Mouse (Mus musculus) neural tube, embryonic 13.5 days (tissue): ENCODE data around the gene Tomm20. TPM values are rescaled to one million over a fixed set of nuclear protein-coding genes. Genes with fewer than 3 reads are reported as not detected.

Source experiments
- ATAC-seq: fragments of 200-750 bp; cut with Nextera tagmentation; 2 replicates; pipeline ENCODE4 v1.8.0; 2017; ENCODE audit warnings: low read depth, mild to moderate bottlenecking, moderate TSS enrichment, moderate library complexity
- H3K27ac ChIP-seq: fragments of 300-500 bp; sonication (generic); replicated peaks from 2 replicates; pipeline ENCODE4 v1.5.1; 2015; ENCODE audit warnings: moderate library complexity, mild to moderate bottlenecking, inconsistent platforms
- H3K27me3 ChIP-seq: fragments of 300-500 bp; sonication (generic); 2 replicates; pipeline ENCODE4 v1.6.1; 2015; ENCODE audit warnings: mild to moderate bottlenecking, inconsistent platforms
- H3K36me3 ChIP-seq: fragments of 300-500 bp; sonication (generic); 2 replicates; pipeline ENCODE4 v1.6.1; 2015; ENCODE audit warnings: mild to moderate bottlenecking, inconsistent platforms
- H3K4me1 ChIP-seq: fragments of 300-500 bp; sonication (generic); replicated peaks from 2 replicates; pipeline ENCODE4 v1.6.1; 2015; ENCODE audit warnings: inconsistent platforms
- H3K4me2 ChIP-seq: fragments of 300-500 bp; sonication (generic); 2 replicates; pipeline ENCODE4 v1.6.1; 2015; ENCODE audit warnings: inconsistent platforms, mild to moderate bottlenecking, moderate library complexity
- H3K4me3 ChIP-seq: fragments of 300-500 bp; sonication (generic); 2 replicates; pipeline ENCODE4 v1.5.1; 2015; ENCODE audit warnings: mild to moderate bottlenecking, inconsistent platforms
- H3K9ac ChIP-seq: fragments of 300-500 bp; sonication (generic); 2 replicates; pipeline ENCODE4 v1.6.1; 2015; ENCODE audit warnings: moderate library complexity, mild to moderate bottlenecking, inconsistent platforms
- H3K9me3 ChIP-seq: fragments of 300-500 bp; sonication (generic); 2 replicates; pipeline ENCODE4 v1.6.1; 2016; ENCODE audit warnings: inconsistent platforms
- WGBS: fragments of 180-500 bp; shearing (Covaris S2); methylation state at CpG from one replicate; pipeline ENCODE4 v1.1.7; 2015; 5-methylcytosine and 5-hydroxymethylcytosine counted together
- polyA plus RNA-seq: library from polyadenylated mRNA; unstranded; fragments of >200 nt; fragmentation: Nextera tagmentation; extraction: Ambion mirVana; gene quantifications from 2 replicates; pipeline ENCODE4 v1.2.1, GENCODE M21; 2015

Tomm20 gene
- polyA plus RNA-seq, 1 experiment from 2014 or later, result 211 TPM

DNA sequence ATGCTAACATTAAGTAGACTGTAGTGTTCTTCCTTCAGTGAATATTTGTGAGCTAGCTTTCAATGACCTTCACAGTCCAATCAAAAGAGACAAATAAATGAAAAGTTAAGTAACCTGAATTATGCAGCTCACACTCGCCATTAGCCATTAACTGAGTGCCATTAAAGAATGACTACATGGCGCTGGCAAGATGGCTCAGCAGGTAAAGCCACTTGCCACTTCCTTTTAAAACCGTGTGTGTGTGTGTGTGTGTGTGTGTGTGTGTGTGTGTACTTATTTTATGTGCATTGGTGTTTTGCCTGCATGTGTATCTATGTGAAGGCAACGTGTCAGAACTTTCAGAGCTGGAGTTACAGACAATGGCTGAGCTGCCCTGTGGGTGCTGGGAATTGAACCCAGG is 28.9 kb upstream of the Tomm20 start:
- WGBS, result 79% methylated on average over 4 of the region's 4 CpGs
- no peak overlapping the region for H3K27ac ChIP-seq
- H3K27me3 ChIP-seq, result peaks cover 25% of the 10 kb centered on the region
- ATAC-seq, result no peak
- no peaks in the 10 kb centered on the region for H3K36me3 ChIP-seq
- H3K4me3 ChIP-seq, result no peak overlapping the region
- no peak overlapping the region for H3K9ac ChIP-seq
- no peaks in the 10 kb centered on the region for H3K9me3 ChIP-seq
- peaks cover 10% of the 10 kb centered on the region for H3K4me1 ChIP-seq
- no peak overlapping the region for H3K4me2 ChIP-seq

DNA sequence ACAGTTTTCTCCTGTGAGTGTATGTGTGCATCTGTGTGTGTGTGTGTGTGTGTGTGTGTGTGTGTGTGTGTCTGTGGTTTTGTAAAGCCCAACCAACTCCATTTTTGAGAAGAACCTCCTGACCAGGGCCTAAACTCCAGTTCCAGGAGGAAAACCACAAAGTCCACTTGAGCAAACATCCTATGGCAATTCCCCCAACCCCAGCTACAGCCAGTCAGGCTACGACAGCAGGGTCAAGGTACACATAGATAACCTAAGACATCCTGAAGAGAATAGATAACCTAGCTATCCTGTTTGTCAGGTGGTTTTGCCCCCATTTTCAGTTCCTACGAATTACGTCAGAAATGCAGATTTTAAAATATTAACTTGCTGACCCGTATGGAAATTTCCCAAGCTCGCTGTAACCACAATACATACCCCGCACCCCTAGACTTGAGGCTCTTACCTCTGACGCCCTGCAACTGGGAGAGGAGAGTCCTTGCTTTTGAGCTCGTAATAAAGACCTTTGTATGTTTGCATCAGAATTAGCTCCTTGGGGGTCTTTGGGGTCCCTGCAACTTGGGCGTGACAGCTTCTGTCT is 28.1 kb upstream of the Tomm20 start:
- WGBS, result 78% methylated on average over 9 of the region's 9 CpGs
- no peak overlapping the region for H3K4me3 ChIP-seq
- H3K27me3 ChIP-seq, result peaks cover 18% of the 10 kb centered on the region
- peaks cover 14% of the 10 kb centered on the region for H3K4me1 ChIP-seq
- H3K4me2 ChIP-seq, result no peak overlapping the region
- no peaks in the 10 kb centered on the region for H3K9me3 ChIP-seq
- H3K9ac ChIP-seq, result no peak overlapping the region
- peaks cover 6% of the 10 kb centered on the region; the same call in 1 of the 2 replicates for H3K36me3 ChIP-seq
- no peak overlapping the region for H3K27ac ChIP-seq
- ATAC-seq, result no peak

DNA sequence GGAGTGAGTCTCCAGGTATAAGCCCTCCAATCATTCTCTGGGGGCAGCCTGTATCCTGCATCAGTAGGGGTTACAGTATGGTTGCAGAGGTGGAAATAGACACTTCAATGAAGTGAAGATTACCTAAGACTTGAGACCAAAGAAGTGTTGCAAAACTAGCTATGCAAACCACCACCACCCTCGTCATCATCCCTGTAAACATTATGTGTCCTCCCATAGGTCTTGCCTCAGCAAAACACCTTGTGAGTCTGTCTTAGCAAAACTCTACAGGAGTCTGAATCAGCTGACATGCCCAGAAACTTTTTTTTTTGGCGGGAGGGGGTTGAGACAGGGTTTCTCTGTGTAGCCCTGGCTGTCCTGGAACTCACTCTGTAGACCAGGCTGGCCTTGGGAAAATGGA is 27.0 kb upstream of the Tomm20 start:
- Histone ChIP-seq H3K4me1 (peaks cover 14% of the 10 kb centered on the region), H3K4me3 (no peak overlapping the region), H3K27ac (no peak overlapping the region), H3K9me3 (no peaks in the 10 kb centered on the region), H3K27me3 (peaks cover 10% of the 10 kb centered on the region), H3K36me3 (peaks cover 17% of the 10 kb centered on the region), H3K4me2 (no peak overlapping the region), H3K9ac (no peak overlapping the region)
- WGBS, result 75% methylated on average over 2 of the region's 2 CpGs
- no peak for ATAC-seq

DNA sequence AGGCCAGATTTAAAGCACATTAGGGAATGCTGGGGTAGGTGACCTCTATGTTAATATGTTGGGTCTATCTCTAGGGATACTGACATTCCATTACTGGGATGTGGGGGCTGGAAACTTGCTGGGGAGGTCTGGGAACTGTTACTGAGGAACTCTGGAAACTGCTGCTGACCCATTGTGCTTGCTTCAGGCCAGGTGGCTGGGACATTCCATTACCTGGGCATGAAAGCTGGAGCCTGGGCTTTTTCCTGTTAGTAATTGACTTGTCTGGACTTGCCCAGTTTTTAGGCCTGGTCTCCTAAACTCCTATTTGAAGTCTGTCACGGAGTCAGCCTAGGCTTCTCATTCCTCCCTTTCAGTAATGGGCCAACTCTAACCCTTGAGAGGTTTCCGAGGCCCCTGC is 26.5 kb upstream of the Tomm20 start:
- ATAC-seq, result no peak
- Histone ChIP-seq H3K36me3 (peaks cover 21% of the 10 kb centered on the region), H3K9ac (no peak overlapping the region), H3K4me3 (no peak overlapping the region), H3K27me3 (peaks cover 7% of the 10 kb centered on the region), H3K27ac (no peak overlapping the region), H3K4me2 (no peak overlapping the region), H3K4me1 (peaks cover 14% of the 10 kb centered on the region), H3K9me3 (no peaks in the 10 kb centered on the region)
- 87% methylated on average over 2 of the region's 2 CpGs for WGBS

DNA sequence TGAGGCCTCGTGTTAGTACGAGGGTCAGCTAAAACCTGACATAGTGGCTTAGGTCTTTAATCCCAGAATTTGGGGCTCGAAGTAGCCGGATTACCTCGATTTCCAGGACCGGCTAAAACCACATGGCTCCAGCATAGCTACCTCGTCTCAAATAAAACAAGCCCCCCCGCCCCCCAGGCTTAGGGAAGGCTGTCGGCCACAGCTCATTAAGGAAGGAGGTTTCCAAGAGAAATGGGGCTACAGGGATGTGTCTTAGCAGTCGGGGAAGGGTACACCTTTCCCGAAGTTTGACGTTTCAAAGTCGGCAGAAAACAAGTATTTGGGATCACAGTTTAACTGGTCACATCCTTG is 25.6 kb upstream of the Tomm20 start:
- 0 out of 2 replicates have a peak, but pooled peaks cover under 1% of the 10 kb centered on the region for H3K27me3 ChIP-seq
- WGBS, result 13% methylated on average over 13 of the region's 13 CpGs
- H3K4me3 ChIP-seq, result peak overlapping the region; percentile 94
- H3K27ac ChIP-seq, result peak overlapping the region; percentile 91
- peak overlapping the region; percentile 89 for H3K9ac ChIP-seq
- peaks cover 14% of the 10 kb centered on the region for H3K4me1 ChIP-seq
- H3K36me3 ChIP-seq, result peaks cover 28% of the 10 kb centered on the region
- peak; percentile 65 for ATAC-seq
- no peaks in the 10 kb centered on the region for H3K9me3 ChIP-seq
- peak overlapping the region; percentile 90 for H3K4me2 ChIP-seq

DNA sequence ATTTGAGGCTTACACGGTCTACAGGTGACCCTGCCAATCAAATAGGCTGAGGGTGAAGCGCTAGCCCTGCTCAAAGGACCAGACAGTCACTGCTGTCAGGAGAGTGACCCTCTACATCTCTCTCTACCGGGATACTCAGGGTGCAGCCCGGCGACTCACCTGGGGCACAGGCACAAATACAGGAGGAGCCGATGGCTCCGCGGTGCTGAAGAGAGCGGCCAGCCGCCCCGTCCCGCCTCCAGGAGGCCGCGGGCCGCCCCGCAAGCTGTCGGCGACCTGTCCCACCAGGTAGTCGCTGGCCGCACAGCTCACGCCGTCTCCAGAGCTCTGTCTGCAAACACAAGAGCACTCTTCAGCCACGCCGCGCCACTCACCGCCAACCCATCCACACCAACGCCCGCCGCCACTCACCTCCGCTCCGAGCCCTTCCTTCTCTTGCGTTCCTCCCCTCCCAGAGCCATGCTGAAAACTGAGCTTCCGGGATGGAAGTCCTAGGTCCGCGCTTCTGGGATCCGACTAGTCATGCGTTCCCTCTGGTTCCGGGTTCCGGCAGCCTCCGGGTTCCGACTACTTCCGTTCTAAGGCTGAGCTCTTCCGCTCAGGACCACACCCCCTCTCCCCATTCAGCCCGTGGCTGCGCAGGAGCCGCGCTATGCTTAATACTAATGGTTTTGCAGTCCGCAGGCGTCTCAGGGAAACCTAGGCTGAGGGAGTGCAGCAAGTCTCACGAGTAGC is 25.1 kb upstream of the Tomm20 start, which contains the start of gene Rbm34:
TSS of gene Rbm34 (minus strand) at position 493 of the 735 bp plus-strand sequence.
- Histone ChIP-seq H3K27ac (peak within 1 kb of the TSS; percentile 91), H3K9me3 (no peaks in the 10 kb centered on the region), H3K9ac (peak within 1 kb of the TSS; percentile 89), H3K4me1 (peaks cover 14% of the 10 kb centered on the region), H3K4me2 (peak within 1 kb of the TSS; percentile 90), H3K36me3 (peaks cover 34% of the 10 kb centered on the region), H3K27me3 (no peaks in the 10 kb centered on the region), H3K4me3 (peak within 1 kb of the TSS; percentile 94)
- under 1% methylated on average over 50 of the region's 50 CpGs for WGBS
- peak; percentile 97 for ATAC-seq

DNA sequence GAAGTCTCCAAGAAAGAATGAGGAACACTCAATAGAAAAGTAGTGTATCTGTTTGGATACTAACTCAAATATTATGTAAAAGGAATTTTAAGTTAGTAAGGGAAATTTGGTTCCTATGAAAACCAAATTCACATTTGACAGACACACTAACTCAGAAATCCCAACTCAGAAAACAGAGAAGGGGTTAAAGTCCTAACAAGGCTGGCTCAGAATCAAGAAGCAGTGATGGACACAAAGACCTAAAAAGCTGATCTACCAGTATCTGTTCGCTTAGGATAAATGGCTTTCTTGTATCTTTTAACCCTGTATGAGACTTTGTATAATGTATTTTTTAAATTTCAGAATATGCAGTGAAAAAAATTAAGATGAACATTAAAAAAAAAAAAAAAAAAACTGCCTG is 23.9 kb upstream of the Tomm20 start:
- H3K36me3 ChIP-seq, result peaks cover 45% of the 10 kb centered on the region
- ATAC-seq, result no peak
- H3K9me3 ChIP-seq, result no peaks in the 10 kb centered on the region
- H3K4me1 ChIP-seq, result peaks cover 14% of the 10 kb centered on the region
- no peak overlapping the region for H3K27ac ChIP-seq
- no peak overlapping the region for H3K4me2 ChIP-seq
- no peak overlapping the region for H3K4me3 ChIP-seq
- H3K9ac ChIP-seq, result no peak overlapping the region
- no peaks in the 10 kb centered on the region for H3K27me3 ChIP-seq
- WGBS, result 85% methylated on average over 1 of the region's 1 CpGs

DNA sequence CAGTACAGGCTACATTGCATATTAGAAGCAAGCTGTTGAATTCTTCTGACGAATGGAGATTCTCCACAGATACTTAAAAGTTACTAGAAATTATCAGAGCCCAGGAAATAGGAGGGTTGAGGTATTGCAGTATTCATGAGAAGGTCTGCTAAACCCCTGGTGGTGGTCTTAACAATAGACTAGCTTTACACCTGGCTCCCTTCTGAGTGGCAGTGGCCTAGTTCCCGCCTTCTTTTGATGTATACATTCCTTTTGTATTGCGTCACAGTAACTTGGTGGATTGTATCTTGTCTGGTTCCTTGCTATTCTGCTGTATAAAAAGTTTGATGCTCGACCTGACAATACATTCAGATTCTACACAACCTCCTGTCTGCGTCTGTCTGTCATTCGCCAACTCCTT is 22.5 kb upstream of the Tomm20 start:
- H3K27ac ChIP-seq, result no peak overlapping the region
- no peaks in the 10 kb centered on the region for H3K27me3 ChIP-seq
- no peak overlapping the region for H3K4me2 ChIP-seq
- no peak overlapping the region for H3K4me3 ChIP-seq
- ATAC-seq, result no peak
- no peak overlapping the region for H3K9ac ChIP-seq
- peaks cover 57% of the 10 kb centered on the region for H3K36me3 ChIP-seq
- 97% methylated on average over 6 of the region's 6 CpGs for WGBS
- H3K4me1 ChIP-seq, result peaks cover 14% of the 10 kb centered on the region
- no peaks in the 10 kb centered on the region for H3K9me3 ChIP-seq

DNA sequence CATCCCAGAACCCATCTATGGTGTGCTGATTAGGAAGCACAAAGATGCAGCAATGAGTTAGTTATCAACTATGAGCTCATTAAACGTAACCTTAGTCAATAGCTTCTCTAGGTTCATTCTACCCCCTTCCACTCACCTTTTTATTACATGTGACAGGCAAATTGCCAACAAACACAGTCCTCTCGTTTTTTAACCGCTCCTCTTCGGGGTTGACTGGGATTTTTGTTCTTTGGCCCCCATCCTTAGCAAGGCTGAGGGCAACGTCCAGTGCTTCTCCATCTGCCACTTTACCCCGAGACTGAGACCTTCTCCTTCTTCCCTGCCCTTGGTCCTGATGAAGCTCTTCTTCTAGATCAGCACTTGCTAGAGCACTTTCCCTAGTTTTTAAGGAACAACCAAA is 19.6 kb upstream of the Tomm20 start:
- WGBS, result 89% methylated on average over 6 of the region's 6 CpGs
- H3K27ac ChIP-seq, result no peak overlapping the region
- no peak overlapping the region for H3K9ac ChIP-seq
- peaks cover 83% of the 10 kb centered on the region for H3K36me3 ChIP-seq
- H3K4me1 ChIP-seq, result peaks cover 12% of the 10 kb centered on the region
- no peaks in the 10 kb centered on the region for H3K27me3 ChIP-seq
- H3K4me3 ChIP-seq, result no peak overlapping the region
- no peak overlapping the region for H3K4me2 ChIP-seq
- H3K9me3 ChIP-seq, result no peaks in the 10 kb centered on the region
- ATAC-seq, result no peak

DNA sequence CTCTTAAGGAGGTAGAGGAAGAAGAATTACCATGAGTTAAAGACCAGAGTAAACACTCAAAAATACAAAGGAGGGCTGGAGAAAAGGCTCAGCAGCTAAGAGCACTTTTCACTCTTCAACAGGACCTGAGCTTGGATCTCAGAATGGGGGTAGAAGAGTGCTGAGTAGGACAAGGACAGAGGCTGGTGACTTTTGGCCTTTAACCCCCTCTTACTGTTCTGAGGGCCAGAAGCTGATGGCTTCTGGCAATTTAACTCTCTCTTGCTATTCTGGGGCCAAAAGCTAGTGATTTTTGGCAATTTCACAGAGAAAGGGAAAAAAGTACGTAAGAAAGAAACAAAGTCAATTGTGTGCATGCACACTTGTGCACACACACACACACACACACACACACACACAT is 17.2 kb upstream of the Tomm20 start:
- Histone ChIP-seq H3K4me1 (no peaks in the 10 kb centered on the region), H3K4me3 (no peak overlapping the region), H3K9me3 (no peaks in the 10 kb centered on the region), H3K27ac (no peak overlapping the region), H3K4me2 (no peak overlapping the region), H3K9ac (no peak overlapping the region), H3K36me3 (peaks cover 89% of the 10 kb centered on the region), H3K27me3 (no peaks in the 10 kb centered on the region)
- no peak for ATAC-seq
- WGBS, result 69% methylated on average over 1 of the region's 1 CpGs

DNA sequence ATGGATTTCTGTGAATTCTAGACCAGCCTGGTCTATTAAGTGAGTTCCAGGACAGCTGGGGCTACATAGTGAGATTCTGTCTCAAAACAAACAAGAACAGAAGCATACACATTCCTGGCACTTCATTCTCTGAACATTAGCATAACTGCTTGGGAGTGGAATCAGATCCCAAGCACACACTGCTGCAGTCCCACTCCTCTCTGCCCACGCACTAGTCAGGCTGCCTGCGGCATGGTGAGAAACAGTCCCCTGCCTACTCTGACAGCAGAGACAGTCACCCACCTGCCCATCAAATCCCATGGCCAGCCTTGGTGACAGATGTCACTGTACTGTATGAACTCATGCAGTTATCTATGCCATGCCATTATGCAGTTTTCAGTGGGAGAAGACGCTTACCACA is 15.9 kb upstream of the Tomm20 start:
- Histone ChIP-seq H3K27ac (no peak overlapping the region), H3K36me3 (peaks cover 92% of the 10 kb centered on the region)
- WGBS, result 98% methylated on average over 3 of the region's 3 CpGs

DNA sequence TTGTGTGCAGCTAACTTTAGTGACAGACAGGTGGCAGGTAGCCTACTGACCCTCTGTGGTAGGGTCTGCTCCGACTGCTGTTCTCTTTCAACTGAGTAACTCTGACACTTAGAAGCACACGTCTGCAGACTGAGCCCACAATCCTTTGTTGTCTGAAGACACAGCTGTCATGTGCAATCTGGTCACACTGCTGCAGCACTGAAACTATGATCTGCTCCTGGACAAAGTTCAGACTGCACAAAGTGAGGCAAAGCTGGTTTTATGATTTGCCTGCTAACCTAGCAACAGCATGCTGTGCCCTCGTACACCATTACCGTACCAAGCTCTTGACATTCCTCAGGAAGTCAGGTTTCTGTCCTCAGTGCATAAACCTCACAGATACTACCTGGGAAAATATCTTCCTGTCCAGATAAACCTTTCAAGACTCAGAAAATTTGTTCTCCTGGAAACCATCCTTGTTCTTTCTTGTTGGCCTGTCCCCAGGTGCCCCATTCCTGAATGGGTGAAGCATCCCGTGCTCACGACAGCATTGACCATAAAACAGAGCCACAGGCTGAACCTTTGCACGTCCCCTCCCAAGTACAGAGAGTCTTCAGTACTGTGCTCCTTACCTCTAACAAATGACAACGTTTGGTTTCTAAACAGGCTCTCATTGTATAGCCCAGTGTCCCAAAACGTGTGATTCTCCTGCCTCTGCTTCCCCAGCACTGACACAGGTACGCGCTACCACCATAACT is 6.4 kb upstream of the Tomm20 start:
- H3K27me3 ChIP-seq, result no peaks in the 10 kb centered on the region
- no peaks in the 10 kb centered on the region for H3K4me1 ChIP-seq
- 90% methylated on average over 11 of the region's 11 CpGs for WGBS
- H3K9ac ChIP-seq, result no peak overlapping the region
- ATAC-seq, result no peak
- H3K36me3 ChIP-seq, result peaks cover 83% of the 10 kb centered on the region
- no peak overlapping the region for H3K27ac ChIP-seq
- H3K4me2 ChIP-seq, result no peak overlapping the region
- no peak overlapping the region for H3K4me3 ChIP-seq
- no peaks in the 10 kb centered on the region for H3K9me3 ChIP-seq

More for the DNA sequence above, 15.9 kb upstream of the Tomm20 start:
- no peak overlapping the region for H3K4me2 ChIP-seq
- H3K4me1 ChIP-seq, result no peaks in the 10 kb centered on the region
- no peak overlapping the region for H3K4me3 ChIP-seq
- no peaks in the 10 kb centered on the region for H3K27me3 ChIP-seq
- no peaks in the 10 kb centered on the region for H3K9me3 ChIP-seq
- H3K9ac ChIP-seq, result no peak overlapping the region
- no peak for ATAC-seq
